Mouse (Mus musculus): ENCODE data around the gene Lgals3bp. TPM values are rescaled to one million over a fixed set of nuclear protein-coding genes. Genes with fewer than 3 reads are reported as not detected.

Gene Lgals3bp
- polyA plus RNA-seq, 1 experiment from 2014 or later, result 43.7 TPM

Other genes starting within 250 kb of the Lgals3bp start
- 3.9 and 4.1 TPM in 2 replicates for gene Cyth1, start 153.5 kb downstream of the Lgals3bp start, polyA plus RNA-seq (2015; fragmentation: Nextera tagmentation; extraction: Ambion mirVana)
- gene Usp36, start 111.8 kb downstream of the Lgals3bp start, polyA plus RNA-seq (2015; fragmentation: Nextera tagmentation; extraction: Ambion mirVana), result 4.9 and 5.7 TPM in 2 replicates
- gene Cep295nl, start 59.6 kb downstream of the Lgals3bp start, polyA plus RNA-seq (2015; fragmentation: Nextera tagmentation; extraction: Ambion mirVana), result not detected in 2 replicates
- 5.1 and 6.1 TPM in 2 replicates for gene Timp2, start 46.4 kb downstream of the Lgals3bp start, polyA plus RNA-seq (2015; fragmentation: Nextera tagmentation; extraction: Ambion mirVana)
- gene Cant1, start 17.0 kb upstream of the Lgals3bp start, polyA plus RNA-seq (2015; fragmentation: Nextera tagmentation; extraction: Ambion mirVana), result 6.8 and 8.2 TPM in 2 replicates
- gene C1qtnf1, start 26.1 kb upstream of the Lgals3bp start, polyA plus RNA-seq (2015; fragmentation: Nextera tagmentation; extraction: Ambion mirVana), result 2.0 and 2.5 TPM in 2 replicates
- gene Engase, start 74.7 kb upstream of the Lgals3bp start, polyA plus RNA-seq (2015; fragmentation: Nextera tagmentation; extraction: Ambion mirVana), result 5.7 and 7.6 TPM in 2 replicates